Mouse (Mus musculus) CH12.LX (cell line): Measurements from ENCODE around the gene Mfsd2a. TPM values are rescaled to one million over a fixed set of nuclear protein-coding genes. Genes with fewer than 3 reads are reported as not detected.

ENCODE experiments used
- DNase-seq: peaks from one replicate; pipeline ENCODE4 v3.0.0-alpha.2; 2013; ENCODE audit errors: extremely low read depth
- H3K27ac ChIP-seq: 2 replicates; pipeline ENCODE4 v1.5.1; 2012; ENCODE audit warnings: low read depth, mild to moderate bottlenecking, control low read depth, moderate library complexity; ENCODE audit not compliant: insufficient read depth
- H3K27me3 ChIP-seq: replicated peaks from 2 replicates; pipeline ENCODE3; 2012; ENCODE audit warnings: inconsistent platforms
- H3K36me3 ChIP-seq, 2 experiments: replicated peaks in 1 of 2; 2 replicates each; pipeline versions ENCODE3 to v1.6.1; 2012; ENCODE audit warnings: inconsistent platforms in 1 of 2, low read length in 1 of 2, mild to moderate bottlenecking in 1 of 2, mixed read lengths in 1 of 2, moderate library complexity in 1 of 2; ENCODE audit not compliant: control insufficient read depth in 1 of 2, insufficient read depth in 1 of 2
- H3K4me1 ChIP-seq, 2 experiments: 2 replicates each; pipeline ENCODE4 v1.6.1; 2012; ENCODE audit warnings: inconsistent platforms in 1 of 2, moderate library complexity in 1 of 2; ENCODE audit not compliant: insufficient read depth in 2 of 2, control insufficient read depth in 1 of 2
- H3K4me2 ChIP-seq: 2 replicates; pipeline ENCODE4 v1.6.1; 2012; ENCODE audit warnings: low read depth, mild to moderate bottlenecking, control low read depth; ENCODE audit not compliant: poor library complexity, insufficient read depth, severe bottlenecking
- H3K4me3 ChIP-seq, 3 experiments: fragments of 150-350 bp in 1 of 3; sonication (generic) in 1 of 3; replicated peaks in 1 of 3; 2 replicates each; pipeline versions ENCODE3 to v1.5.1; 2011 to 2012; ENCODE audit warnings: low read depth in 2 of 3, low read length in 2 of 3, mild to moderate bottlenecking in 2 of 3, moderate library complexity in 2 of 3, control low read depth in 1 of 3, improper control_type of control experiment in 1 of 3, inconsistent platforms in 1 of 3, mixed read lengths in 1 of 3; ENCODE audit not compliant: poor library complexity in 1 of 3
- H3K79me2 ChIP-seq: replicated peaks from 2 replicates; pipeline ENCODE4 v1.6.1; 2012; ENCODE audit warnings: mild to moderate bottlenecking, moderate library complexity; ENCODE audit not compliant: control insufficient read depth, poor library complexity, insufficient read depth, severe bottlenecking; ENCODE audit errors: extremely low read depth
- H3K9ac ChIP-seq: 2 replicates; pipeline ENCODE4 v1.6.1; 2012; ENCODE audit warnings: low read depth, mild to moderate bottlenecking, control low read depth, moderate library complexity; ENCODE audit not compliant: insufficient read depth
- H3K9me3 ChIP-seq: replicated peaks from 2 replicates; pipeline ENCODE3; 2012; ENCODE audit warnings: low read length, inconsistent platforms, mixed read lengths
- BHLHE40 ChIP-seq: IDR thresholded peaks from 2 replicates; pipeline ENCODE4 v1.6.1; 2011; ENCODE audit warnings: mild to moderate bottlenecking, low read depth, low read length, improper control_type of control experiment
- CHD1 ChIP-seq: IDR thresholded peaks from 2 replicates; pipeline ENCODE4 v1.6.1; 2012; ENCODE audit warnings: low read depth, low read length, improper control_type of control experiment, inconsistent platforms
- CHD2 ChIP-seq: IDR thresholded peaks from 2 replicates; pipeline ENCODE4 v1.6.1; 2011; ENCODE audit warnings: low read length, improper control_type of control experiment
- CTCF ChIP-seq, 2 experiments: IDR thresholded peaks in 1 of 2; conservative IDR thresholded peaks in 1 of 2; 2 replicates each; pipeline ENCODE4 v1.5.1; 2011 to 2012; ENCODE audit warnings: low read depth in 2 of 2, low read length in 2 of 2, improper control_type of control experiment in 1 of 2, inconsistent platforms in 1 of 2, mild to moderate bottlenecking in 1 of 2, moderate library complexity in 1 of 2
- E2F4 ChIP-seq: IDR thresholded peaks from 2 replicates; pipeline ENCODE4 v1.6.1; 2011; ENCODE audit warnings: low read depth, low read length, improper control_type of control experiment; ENCODE audit not compliant: insufficient replicate concordance
- ELF1 ChIP-seq: IDR thresholded peaks from 2 replicates; pipeline ENCODE4 v1.6.1; 2014; ENCODE audit warnings: low read depth, mild to moderate bottlenecking, inconsistent platforms, low read length, improper control_type of control experiment
- ETS1 ChIP-seq: conservative IDR thresholded peaks from 2 replicates; pipeline ENCODE4 v1.6.1; 2012; ENCODE audit warnings: low read depth, mild to moderate bottlenecking, inconsistent platforms, low read length, improper control_type of control experiment, moderate library complexity
- GABPA ChIP-seq: IDR thresholded peaks from 2 replicates; pipeline ENCODE4 v1.6.1; 2012; ENCODE audit warnings: low read depth, low read length, improper control_type of control experiment, inconsistent platforms; ENCODE audit not compliant: insufficient replicate concordance
- HCFC1 ChIP-seq: IDR thresholded peaks from 2 replicates; pipeline ENCODE4 v1.6.1; 2012; ENCODE audit warnings: low read depth, mild to moderate bottlenecking, inconsistent platforms, low read length, improper control_type of control experiment
- IRF4 ChIP-seq: IDR thresholded peaks from 2 replicates; pipeline ENCODE4 v1.6.1; 2014; ENCODE audit warnings: low read depth, mild to moderate bottlenecking, inconsistent platforms, low read length, improper control_type of control experiment
- JUN ChIP-seq: IDR thresholded peaks from 2 replicates; pipeline ENCODE4 v1.6.1; 2011; ENCODE audit warnings: low read depth, mild to moderate bottlenecking, low read length, improper control_type of control experiment, moderate library complexity; ENCODE audit not compliant: insufficient read depth
- JUND ChIP-seq: conservative IDR thresholded peaks from 2 replicates; pipeline ENCODE4 v1.6.1; 2011; ENCODE audit warnings: low read depth, low read length, improper control_type of control experiment
- KAT2A ChIP-seq: IDR thresholded peaks from 2 replicates; pipeline ENCODE4 v1.6.1; 2012; ENCODE audit warnings: low read length, improper control_type of control experiment, inconsistent platforms; ENCODE audit not compliant: insufficient replicate concordance
- MAFK ChIP-seq: IDR thresholded peaks from 2 replicates; pipeline ENCODE4 v1.6.1; 2011; ENCODE audit warnings: low read length, improper control_type of control experiment; ENCODE audit not compliant: insufficient replicate concordance
- MAX ChIP-seq: IDR thresholded peaks from 2 replicates; pipeline ENCODE4 v1.6.1; 2011; ENCODE audit warnings: low read length, improper control_type of control experiment
- MAZ ChIP-seq: IDR thresholded peaks from 2 replicates; pipeline ENCODE4 v1.6.1; 2012; ENCODE audit warnings: low read depth, mild to moderate bottlenecking, inconsistent platforms, low read length, improper control_type of control experiment, moderate library complexity
- MEF2A ChIP-seq: IDR thresholded peaks from 2 replicates; pipeline ENCODE4 v1.6.1; 2014; ENCODE audit warnings: low read depth, mild to moderate bottlenecking, inconsistent platforms, low read length, improper control_type of control experiment, borderline replicate concordance
- MXI1 ChIP-seq: IDR thresholded peaks from 2 replicates; pipeline ENCODE4 v1.6.1; 2011; ENCODE audit warnings: mild to moderate bottlenecking, low read depth, low read length, improper control_type of control experiment
- MYC ChIP-seq: IDR thresholded peaks from 2 replicates; pipeline ENCODE4 v1.6.1; 2011; ENCODE audit warnings: low read depth, mild to moderate bottlenecking, improper control_type of control experiment, low read length
- NELFE ChIP-seq: IDR thresholded peaks from 2 replicates; pipeline ENCODE4 v1.6.1; 2011; ENCODE audit warnings: low read depth, low read length, improper control_type of control experiment
- NRF1 ChIP-seq: IDR thresholded peaks from 2 replicates; pipeline ENCODE4 v1.6.1; 2014; ENCODE audit warnings: low read depth, mild to moderate bottlenecking, inconsistent platforms, low read length, improper control_type of control experiment, moderate library complexity
- POLR2A ChIP-seq: IDR thresholded peaks from 2 replicates; pipeline ENCODE4 v1.6.1; 2011; ENCODE audit warnings: low read depth, mild to moderate bottlenecking, improper control_type of control experiment, low read length
- POLR2AphosphoS2 ChIP-seq: IDR thresholded peaks from 2 replicates; pipeline ENCODE4 v1.6.1; 2011; ENCODE audit warnings: low read depth, low read length, improper control_type of control experiment
- RAD21 ChIP-seq: IDR thresholded peaks from 2 replicates; pipeline ENCODE4 v1.6.1; 2011; ENCODE audit warnings: low read depth, mild to moderate bottlenecking, low read length, improper control_type of control experiment, moderate library complexity
- RCOR1 ChIP-seq: conservative IDR thresholded peaks from 2 replicates; pipeline ENCODE4 v1.6.1; 2012; ENCODE audit warnings: low read depth, mild to moderate bottlenecking, inconsistent platforms, low read length, improper control_type of control experiment
- SIN3A ChIP-seq: IDR thresholded peaks from 2 replicates; pipeline ENCODE4 v1.6.1; 2012; ENCODE audit warnings: low read length, improper control_type of control experiment, inconsistent platforms
- SMC3 ChIP-seq: IDR thresholded peaks from 2 replicates; pipeline ENCODE4 v1.6.1; 2011; ENCODE audit warnings: low read depth, low read length, improper control_type of control experiment
- TBP ChIP-seq: conservative IDR thresholded peaks from 2 replicates; pipeline ENCODE4 v1.6.1; 2011; ENCODE audit warnings: low read depth, low read length, improper control_type of control experiment
- TCF12 ChIP-seq: IDR thresholded peaks from 2 replicates; pipeline ENCODE4 v1.6.1; 2014; ENCODE audit warnings: low read depth, mild to moderate bottlenecking, inconsistent platforms, low read length, improper control_type of control experiment
- UBTF ChIP-seq: IDR thresholded peaks from 2 replicates; pipeline ENCODE4 v1.6.1; 2012; ENCODE audit warnings: low read depth, mild to moderate bottlenecking, inconsistent platforms, low read length, improper control_type of control experiment, moderate library complexity
- USF1 ChIP-seq: IDR thresholded peaks from 2 replicates; pipeline ENCODE4 v1.6.1; 2014; ENCODE audit warnings: low read depth, mild to moderate bottlenecking, inconsistent platforms, low read length, improper control_type of control experiment
- USF2 ChIP-seq: conservative IDR thresholded peaks from 2 replicates; pipeline ENCODE4 v1.6.1; 2011; ENCODE audit warnings: low read depth, low read length, improper control_type of control experiment
- ZC3H11A ChIP-seq: IDR thresholded peaks from 2 replicates; pipeline ENCODE4 v1.6.1; 2012; ENCODE audit warnings: low read depth, mild to moderate bottlenecking, inconsistent platforms, low read length, improper control_type of control experiment
- ZKSCAN1 ChIP-seq: IDR thresholded peaks from 2 replicates; pipeline ENCODE4 v1.6.1; 2012; ENCODE audit warnings: low read depth, inconsistent platforms, low read length, improper control_type of control experiment, borderline replicate concordance
- ZMIZ1 ChIP-seq: IDR thresholded peaks from 2 replicates; pipeline ENCODE4 v1.6.1; 2012; ENCODE audit warnings: low read depth, mild to moderate bottlenecking, inconsistent platforms, low read length, improper control_type of control experiment
- ZNF384 ChIP-seq: IDR thresholded peaks from 2 replicates; pipeline ENCODE4 v1.6.1; 2012; ENCODE audit warnings: low read depth, low read length, improper control_type of control experiment, inconsistent platforms
- dilution Hi-C: fragments of 300-500 bp; cut with MboI; formaldehyde crosslinking; loops from 2 replicates; pipeline ENCODE4 v1.14.3; 2020; ENCODE audit warnings: low sequenced_read_pairs; ENCODE audit not compliant: extremely low pct_unique_long_range_greater_than_20kb, extremely low pct_ligation_motif_present
- in situ Hi-C: fragments of 300-500 bp; cut with MboI; formaldehyde crosslinking; loops from 3 replicates; pipeline ENCODE4 v1.14.3; 2019; ENCODE audit warnings: low sequenced_read_pairs, low pct_ligation_motif_present, low pct_unique_long_range_greater_than_20kb, mixed read lengths
- polyA plus RNA-seq: library from polyadenylated mRNA; unstranded; fragments of >175 nt; gene quantifications from 2 replicates; pipeline ENCODE4 v1.2.1, GENCODE M21; 2012; ENCODE audit warnings: low read depth; ENCODE audit not compliant: insufficient read length
- total RNA-seq, 2 experiments: library from RNA; depleted of rRNA; stranded (reverse); fragments of 300-350 nt in 1 of 2; fragments of >200 nt in 1 of 2; gene quantifications; 2 replicates each; pipeline ENCODE4 v1.2.3; 2012 to 2014

Gene Mfsd2a
- total and polyA plus RNA-seq, 3 experiments, result 17.3 to 18.3 (median 17.4) TPM

DNA sequence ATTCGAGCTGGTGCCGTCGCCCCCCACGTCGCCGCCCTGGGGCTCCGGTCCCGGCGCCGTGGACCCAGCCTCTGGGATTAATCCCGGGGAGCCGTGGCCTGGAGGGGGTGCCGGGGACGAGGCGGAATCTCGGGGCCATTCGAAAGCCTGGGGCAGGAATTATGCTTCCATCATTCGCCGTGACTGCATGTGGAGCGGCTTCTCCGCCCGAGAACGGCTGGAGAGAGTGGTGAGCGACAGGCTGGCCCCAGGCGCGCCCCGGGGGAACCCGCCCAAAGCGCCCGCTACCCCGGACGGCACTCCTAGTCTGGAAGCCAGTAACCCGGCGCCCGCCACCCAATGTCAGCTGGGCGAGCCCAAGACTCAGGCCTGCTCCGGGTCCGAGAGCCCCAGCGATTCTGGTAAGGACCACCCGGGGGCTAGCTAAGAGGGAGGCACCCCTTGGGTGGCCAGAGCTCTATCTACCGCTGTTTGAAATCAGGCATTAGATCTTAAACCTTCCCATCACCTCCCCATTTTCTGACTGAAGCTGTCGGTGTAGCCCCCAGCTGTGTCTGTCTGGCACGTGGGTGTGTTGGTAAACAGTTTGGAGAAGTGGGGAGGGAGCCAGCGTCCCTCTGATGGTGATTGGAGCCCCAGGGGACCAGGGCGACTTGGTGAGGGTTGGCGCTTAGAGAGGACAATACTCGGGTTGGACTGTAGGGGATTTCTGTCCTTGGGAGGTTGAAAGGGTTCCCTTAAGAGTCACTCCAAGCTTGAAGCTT, 35.8 kb upstream of the Mfsd2a start:
- peaks cover 32% of the 10 kb centered on the region for H3K27me3 ChIP-seq
- no peaks in the 10 kb centered on the region for H3K79me2 ChIP-seq
- H3K4me1 ChIP-seq, result peaks cover 0 to 26% of the 10 kb centered on the region in 2 experiments; a peak in 2 of 4 replicates
- H3K36me3 ChIP-seq, result no peaks in the 10 kb centered on the region
- H3K4me2 ChIP-seq, result peak overlapping the region; percentile 100
- in situ Hi-C loops, result no loop called here
- H3K27ac ChIP-seq, result no peak overlapping the region
- TF ChIP-seq NRF1 (no peak), BHLHE40 (peak; percentile 76), KAT2A (no peak), MAZ (no peak), RCOR1 (no peak), MYC (no peak), TBP (no peak), JUN (no peak), ZNF384 (no peak), POLR2A (no peak), POLR2AphosphoS2 (no peak), MAFK (no peak), ELF1 (no peak), ZC3H11A (no peak), MAX (0 out of 2 replicates have a peak, but pooled peaks have one; percentile 37), ETS1 (no peak), ZKSCAN1 (no peak), HCFC1 (no peak), SMC3 (no peak), MEF2A (no peak; the same call in 1 of the 2 replicates), NELFE (no peak), USF1 (no peak), GABPA (no peak), E2F4 (no peak), IRF4 (no peak), RAD21 (no peak; the same call in 1 of the 2 replicates), CHD2 (no peak), CTCF (conservative IDR thresholded peaks at IDR 0.05 in 1 of 2, IDR thresholded peaks at IDR 0.05 in 1 of 2; ENCODE audit: low read depth in 2 of 2, low read length in 2 of 2) (peak in 1 of 2 experiments; percentile 24; a peak in 1 of 4 replicates), SIN3A (peak; percentile 79), CHD1 (no peak), JUND (no peak), USF2 (no peak), ZMIZ1 (no peak), UBTF (no peak), MXI1 (peak; percentile 32), TCF12 (no peak)
- TF ChIP-seq, all 38 proteins: peak for 5
- no peaks in the 10 kb centered on the region for H3K9me3 ChIP-seq
- peak overlapping the region; percentile 52 to 79 (median 60) for H3K4me3 ChIP-seq
- dilution Hi-C loops, result no loop called here
- peak overlapping the region; percentile 5; the same call in 1 of the 2 replicates for H3K9ac ChIP-seq
- DNase-seq, result peak; percentile 53
